Mouse (Mus musculus): ENCODE results near the gene Lyrm9. TPM values are rescaled to one million over a fixed set of nuclear protein-coding genes. Genes with fewer than 3 reads are reported as not detected.
A peak's percentile ranks its signal among the peaks of the same experiment; 100 is the strongest.
"Not testable (repeated sequence)": the region's sequence is repeated elsewhere in the genome, so short reads cannot be mapped to it uniquely, and the experiment has no call there.

The Lyrm9 gene
- polyA plus RNA-seq, 1 experiment = 5.1 TPM

GRCm38 (mm10) chr11:78864567-78865278 lies 38.3 kb downstream of the Lyrm9 start:
- no peak overlapping the region for H3K4me3 ChIP-seq (ENCODE audit: insufficient read depth, low read length)
- H3K4me1 ChIP-seq (ENCODE audit: control insufficient read depth, insufficient read depth, low read length) = peaks cover 16% of the 10 kb centered on the region
- H3K27ac ChIP-seq (ENCODE audit: insufficient read depth, low read depth, low read length) = no peak overlapping the region
- TF ChIP-seq POLR2A (IDR thresholded peaks at IDR 0.05; ENCODE audit: borderline replicate concordance, low read depth, low read length) = no peak
- no peak for TF ChIP-seq CTCF (IDR thresholded peaks at IDR 0.05; ENCODE audit: low read depth, low read length)

GRCm38 (mm10) chr11:78865314-78865713 lies 38.9 kb downstream of the Lyrm9 start:
- Histone ChIP-seq H3K4me3 (ENCODE audit: insufficient read depth, low read length) (no peak overlapping the region), H3K27ac (ENCODE audit: insufficient read depth, low read depth, low read length) (no peak overlapping the region), H3K4me1 (ENCODE audit: control insufficient read depth, insufficient read depth, low read length) (peaks cover 16% of the 10 kb centered on the region)
- TF ChIP-seq POLR2A (IDR thresholded peaks at IDR 0.05; ENCODE audit: borderline replicate concordance, low read depth, low read length) (no peak), CTCF (IDR thresholded peaks at IDR 0.05; ENCODE audit: low read depth, low read length) (no peak)

GRCm38 (mm10) chr11:78866486-78866885 lies 40.1 kb downstream of the Lyrm9 start:
- no peak overlapping the region for H3K4me3 ChIP-seq (ENCODE audit: insufficient read depth, low read length)
- peaks cover 16% of the 10 kb centered on the region for H3K4me1 ChIP-seq (ENCODE audit: control insufficient read depth, insufficient read depth, low read length)
- H3K27ac ChIP-seq (ENCODE audit: insufficient read depth, low read depth, low read length) = no peak overlapping the region
- TF ChIP-seq CTCF (IDR thresholded peaks at IDR 0.05; ENCODE audit: low read depth, low read length) = no peak
- TF ChIP-seq POLR2A (IDR thresholded peaks at IDR 0.05; ENCODE audit: borderline replicate concordance, low read depth, low read length) = no peak

- peaks cover 17% of the 10 kb centered on the region for H3K4me1 ChIP-seq (ENCODE audit: control insufficient read depth, insufficient read depth, low read length)
- no peak overlapping the region for H3K4me3 ChIP-seq (ENCODE audit: insufficient read depth, low read length)
- H3K27ac ChIP-seq (ENCODE audit: insufficient read depth, low read depth, low read length) = no peak overlapping the region
- TF ChIP-seq POLR2A (IDR thresholded peaks at IDR 0.05; ENCODE audit: borderline replicate concordance, low read depth, low read length) = no peak
- TF ChIP-seq CTCF (IDR thresholded peaks at IDR 0.05; ENCODE audit: low read depth, low read length) = no peak
These were observed 41.3 kb downstream of the Lyrm9 start for GRCm38 (mm10) chr11:78867696-78868095.

GRCm38 (mm10) chr11:78869205-78869604 lies 42.8 kb downstream of the Lyrm9 start:
- peaks cover 12% of the 10 kb centered on the region for H3K4me1 ChIP-seq (ENCODE audit: control insufficient read depth, insufficient read depth, low read length)
- not testable (repeated sequence) for H3K4me3 ChIP-seq (ENCODE audit: insufficient read depth, low read length); H3K27ac ChIP-seq (ENCODE audit: insufficient read depth, low read depth, low read length)

GRCm38 (mm10) chr11:78870891-78871290 lies 44.5 kb downstream of the Lyrm9 start:
- Histone ChIP-seq H3K4me1 (ENCODE audit: control insufficient read depth, insufficient read depth, low read length) (peaks cover 3% of the 10 kb centered on the region; the same call in 1 of the 2 replicates), H3K4me3 (ENCODE audit: insufficient read depth, low read length) (no peak overlapping the region), H3K27ac (ENCODE audit: insufficient read depth, low read depth, low read length) (no peak overlapping the region)
- TF ChIP-seq CTCF (IDR thresholded peaks at IDR 0.05; ENCODE audit: low read depth, low read length) (no peak), POLR2A (IDR thresholded peaks at IDR 0.05; ENCODE audit: borderline replicate concordance, low read depth, low read length) (no peak)

- Histone ChIP-seq H3K4me1 (ENCODE audit: control insufficient read depth, insufficient read depth, low read length) (peaks cover 5% of the 10 kb centered on the region; the same call in 1 of the 2 replicates), H3K4me3 (ENCODE audit: insufficient read depth, low read length) (no peak overlapping the region), H3K27ac (ENCODE audit: insufficient read depth, low read depth, low read length) (no peak overlapping the region)
- no peak for TF ChIP-seq CTCF (IDR thresholded peaks at IDR 0.05; ENCODE audit: low read depth, low read length)
- no peak for TF ChIP-seq POLR2A (IDR thresholded peaks at IDR 0.05; ENCODE audit: borderline replicate concordance, low read depth, low read length)
These were observed 46.4 kb downstream of the Lyrm9 start for GRCm38 (mm10) chr11:78872782-78873181.

- peaks cover 3% of the 10 kb centered on the region; the same call in 1 of the 2 replicates for H3K4me1 ChIP-seq (ENCODE audit: control insufficient read depth, insufficient read depth, low read length)
- H3K27ac ChIP-seq (ENCODE audit: insufficient read depth, low read depth, low read length) = no peak overlapping the region
- TF ChIP-seq CTCF (IDR thresholded peaks at IDR 0.05; ENCODE audit: low read depth, low read length) = no peak
- TF ChIP-seq POLR2A (IDR thresholded peaks at IDR 0.05; ENCODE audit: borderline replicate concordance, low read depth, low read length) = no peak
- H3K4me3 ChIP-seq (ENCODE audit: insufficient read depth, low read length) = no peak overlapping the region
These were observed 53.3 kb downstream of the Lyrm9 start for GRCm38 (mm10) chr11:78879727-78880126.

GRCm38 (mm10) chr11:78886693-78887092 lies 60.3 kb downstream of the Lyrm9 start:
- peaks cover 34% of the 10 kb centered on the region for H3K4me1 ChIP-seq (ENCODE audit: control insufficient read depth, insufficient read depth, low read length)
- H3K4me3 ChIP-seq (ENCODE audit: insufficient read depth, low read length) = no peak overlapping the region
- TF ChIP-seq POLR2A (IDR thresholded peaks at IDR 0.05; ENCODE audit: borderline replicate concordance, low read depth, low read length) (no peak), CTCF (IDR thresholded peaks at IDR 0.05; ENCODE audit: low read depth, low read length) (no peak)
- no peak overlapping the region for H3K27ac ChIP-seq (ENCODE audit: insufficient read depth, low read depth, low read length)

GRCm38 (mm10) chr11:78887102-78887971 lies 61.0 kb downstream of the Lyrm9 start:
- peak overlapping the region; percentile 6 for H3K27ac ChIP-seq (ENCODE audit: insufficient read depth, low read depth, low read length)
- peak overlapping the region; percentile 22 for H3K4me3 ChIP-seq (ENCODE audit: insufficient read depth, low read length)
- TF ChIP-seq POLR2A (IDR thresholded peaks at IDR 0.05; ENCODE audit: borderline replicate concordance, low read depth, low read length) = no peak
- no peak for TF ChIP-seq CTCF (IDR thresholded peaks at IDR 0.05; ENCODE audit: low read depth, low read length)
- H3K4me1 ChIP-seq (ENCODE audit: control insufficient read depth, insufficient read depth, low read length) = peaks cover 34% of the 10 kb centered on the region

Data from bone marrow macrophage, adult 2 months (primary cell).